Mouse (Mus musculus): Measurements from ENCODE around the gene Tram1l1. TPM values are rescaled to one million over a fixed set of nuclear protein-coding genes. Genes with fewer than 3 reads are reported as not detected.

The Tram1l1 gene
- polyA plus RNA-seq, 1 experiment: 0.10 TPM

- Histone ChIP-seq H3K27ac (ENCODE audit: insufficient read depth, low read depth, low read length) (no peak overlapping the region), H3K4me3 (ENCODE audit: low read depth, low read length) (peak overlapping the region; percentile 58), H3K27me3 (ENCODE audit: control insufficient read depth, insufficient read depth, low read length) (no peaks in the 10 kb centered on the region), H3K4me1 (ENCODE audit: control insufficient read depth, insufficient read depth, insufficient read length, low read length) (no peaks in the 10 kb centered on the region), H3K36me3 (ENCODE audit: control insufficient read depth, insufficient read depth, low read length) (no peaks in the 10 kb centered on the region)
- TF ChIP-seq POLR2A (IDR thresholded peaks at IDR 0.05; ENCODE audit: low read depth, low read length) (no peak), CTCF (IDR thresholded peaks at IDR 0.05; ENCODE audit: extremely low read depth, insufficient read length, insufficient replicate concordance, low read depth, low read length) (no peak)
- 13% methylated on average over 2 of the region's 2 CpGs for WGBS
These were observed 257 bp upstream of the Tram1l1 start for GRCm38 (mm10) chr3:124320398-124320797.

GRCm38 (mm10) chr3:124346445-124346844, 25.8 kb downstream of the Tram1l1 start:
- H3K36me3 ChIP-seq (ENCODE audit: control insufficient read depth, insufficient read depth, low read length): no peaks in the 10 kb centered on the region
- H3K27me3 ChIP-seq (ENCODE audit: control insufficient read depth, insufficient read depth, low read length): no peaks in the 10 kb centered on the region
- H3K27ac ChIP-seq (ENCODE audit: insufficient read depth, low read depth, low read length): no peak overlapping the region
- no peak overlapping the region for H3K4me3 ChIP-seq (ENCODE audit: low read depth, low read length)
- no peak for TF ChIP-seq POLR2A (IDR thresholded peaks at IDR 0.05; ENCODE audit: low read depth, low read length)
- H3K4me1 ChIP-seq (ENCODE audit: control insufficient read depth, insufficient read depth, insufficient read length, low read length): no peaks in the 10 kb centered on the region

GRCm38 (mm10) chr3:124357533-124357932, 36.9 kb downstream of the Tram1l1 start:
- no peak for TF ChIP-seq CTCF (IDR thresholded peaks at IDR 0.05; ENCODE audit: extremely low read depth, insufficient read length, insufficient replicate concordance, low read depth, low read length)
- no peak for TF ChIP-seq POLR2A (IDR thresholded peaks at IDR 0.05; ENCODE audit: low read depth, low read length)

GRCm38 (mm10) chr3:124372031-124372430, 51.4 kb downstream of the Tram1l1 start:
- H3K4me3 ChIP-seq (ENCODE audit: low read depth, low read length): no peak overlapping the region
- no peak overlapping the region for H3K27ac ChIP-seq (ENCODE audit: insufficient read depth, low read depth, low read length)
- TF ChIP-seq POLR2A (IDR thresholded peaks at IDR 0.05; ENCODE audit: low read depth, low read length) (no peak), CTCF (IDR thresholded peaks at IDR 0.05; ENCODE audit: extremely low read depth, insufficient read length, insufficient replicate concordance, low read depth, low read length) (no peak)
- 77% methylated on average over 2 of the region's 2 CpGs for WGBS
- no peaks in the 10 kb centered on the region for H3K27me3 ChIP-seq (ENCODE audit: control insufficient read depth, insufficient read depth, low read length)
- no peaks in the 10 kb centered on the region for H3K4me1 ChIP-seq (ENCODE audit: control insufficient read depth, insufficient read depth, insufficient read length, low read length)
- H3K36me3 ChIP-seq (ENCODE audit: control insufficient read depth, insufficient read depth, low read length): no peaks in the 10 kb centered on the region

More at GRCm38 (mm10) chr3:124357533-124357932, 36.9 kb downstream of the Tram1l1 start:
- Histone ChIP-seq H3K36me3 (ENCODE audit: control insufficient read depth, insufficient read depth, low read length) (no peaks in the 10 kb centered on the region), H3K27ac (ENCODE audit: insufficient read depth, low read depth, low read length) (no peak overlapping the region), H3K4me1 (ENCODE audit: control insufficient read depth, insufficient read depth, insufficient read length, low read length) (no peaks in the 10 kb centered on the region), H3K4me3 (ENCODE audit: low read depth, low read length) (no peak overlapping the region), H3K27me3 (ENCODE audit: control insufficient read depth, insufficient read depth, low read length) (no peaks in the 10 kb centered on the region)
- 77% methylated on average over 3 of the region's 3 CpGs for WGBS

Other genes starting within 250 kb of the Tram1l1 start
- not detected in 2 replicates for gene 1700006A11Rik, start 105.2 kb downstream of the Tram1l1 start, polyA plus RNA-seq (2012; rRNA removed)

Measured in small intestine, adult 2 months (tissue).